Mouse (Mus musculus) fibroblast of lung, adult 2 months (primary cell): ENCODE measurements around the gene Slco4a1.

ENCODE experiments used
- DNase-seq: peaks from one replicate; pipeline ENCODE4 v3.0.0-alpha.2; 2011; ENCODE audit warnings: low read depth

The Slco4a1 gene

DNA sequence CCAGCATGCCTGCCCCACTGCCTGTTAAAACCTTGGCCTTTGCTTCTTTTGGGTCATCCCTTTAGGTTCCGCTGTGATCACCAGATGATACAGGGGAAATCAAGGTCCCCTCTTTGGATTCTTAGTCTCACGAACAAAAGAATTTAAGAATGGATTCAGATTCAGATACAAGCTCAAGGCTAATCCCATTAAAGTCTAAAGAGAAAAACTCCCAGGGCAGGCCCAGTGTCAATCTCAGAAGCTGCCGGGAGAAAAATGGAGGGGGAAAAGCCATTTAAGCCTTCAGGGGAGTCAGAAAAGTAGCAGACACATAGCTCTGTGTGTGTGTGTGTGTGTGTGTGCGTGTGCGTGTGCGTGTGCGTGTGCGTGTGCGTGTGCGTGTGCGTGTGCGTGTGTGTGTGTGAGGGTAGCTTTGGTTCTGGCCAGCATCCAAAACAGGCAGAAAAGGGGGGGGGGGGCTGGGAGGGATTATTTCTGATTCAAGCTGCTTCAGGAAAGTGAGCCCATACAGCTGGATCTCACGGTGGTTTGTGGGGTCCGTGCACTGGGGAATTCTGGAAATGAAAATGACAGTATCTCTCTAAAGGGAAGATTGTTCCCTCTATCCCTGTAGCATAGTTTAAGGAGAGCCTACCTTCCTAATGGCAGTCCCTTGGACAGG lies 52.5 kb downstream of the Slco4a1 start:
- no peak for DNase-seq

DNA sequence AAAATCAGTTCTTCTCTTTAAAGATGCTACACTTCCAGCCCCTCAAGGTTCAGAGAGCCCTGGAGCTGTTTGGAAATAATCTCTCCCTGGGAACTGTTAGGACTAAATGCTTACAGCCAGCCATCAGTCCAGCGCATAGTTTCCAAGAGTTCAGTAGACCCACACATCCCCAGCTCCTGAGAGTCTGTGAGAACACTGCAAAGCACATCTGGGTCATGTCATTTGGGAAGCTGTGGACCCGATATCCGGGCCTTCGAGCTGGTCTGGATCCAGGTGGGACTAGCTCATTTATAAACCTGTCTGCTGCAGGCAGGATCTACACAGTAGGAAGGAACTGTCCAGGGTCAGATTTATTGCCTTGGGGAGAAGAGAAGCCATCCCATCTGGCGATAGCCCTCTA lies 54.8 kb downstream of the Slco4a1 start:
- DNase-seq, result no peak

DNA sequence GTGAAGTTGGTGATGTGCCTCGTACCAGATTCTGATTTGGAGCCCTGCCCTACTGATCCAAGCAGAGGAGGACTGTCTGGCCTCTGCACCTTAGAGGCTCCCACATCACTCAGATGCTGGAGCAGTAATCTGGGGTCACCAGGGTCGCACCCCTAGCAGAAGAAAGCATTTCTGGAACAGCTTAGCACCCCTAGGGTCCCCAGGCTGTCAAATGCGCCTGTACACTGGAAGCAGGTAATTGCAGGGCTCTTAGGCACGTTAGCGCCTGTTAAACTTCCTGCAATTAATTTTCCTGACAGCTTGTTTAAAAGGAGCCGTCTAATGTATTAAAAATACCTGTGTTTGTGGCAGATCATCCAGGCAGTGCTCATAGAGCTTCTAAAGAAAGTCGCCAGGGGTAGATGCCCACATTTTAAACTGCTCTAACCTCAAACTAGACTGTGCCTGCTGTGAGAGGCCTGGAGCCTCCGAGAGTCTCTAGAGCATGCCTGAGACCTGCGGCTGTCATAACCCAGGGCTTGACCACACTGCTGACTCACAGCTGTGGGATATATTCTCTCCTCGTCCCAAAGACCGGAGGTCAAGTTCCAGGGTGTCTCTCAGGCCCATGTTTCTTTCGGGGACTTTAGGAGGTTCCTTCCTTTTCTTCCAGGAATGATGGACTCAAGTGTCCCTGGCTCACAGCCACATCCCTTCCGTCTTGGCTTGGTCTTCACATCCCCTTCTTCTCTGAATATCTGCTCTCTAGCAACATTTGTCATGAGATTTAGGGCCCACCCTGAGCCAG lies 56.0 kb downstream of the Slco4a1 start:
- DNase-seq, result no peak

GRCm38 (mm10) chr2:180513019-180513418 lies 57.0 kb downstream of the Slco4a1 start:
- DNase-seq, result no peak

- no peak for DNase-seq
Measured at GRCm38 (mm10) chr2:180513835-180514234, 57.8 kb downstream of the Slco4a1 start.

- DNase-seq, result no peak
Measured at GRCm38 (mm10) chr2:180521437-180522221, 65.6 kb downstream of the Slco4a1 start.

GRCm38 (mm10) chr2:180522825-180523224 lies 66.8 kb downstream of the Slco4a1 start:
- DNase-seq, result no peak
